Mouse (Mus musculus) urinary bladder, postnatal 36 days (tissue): Measurements from ENCODE around the gene Slk.

Source experiments
- DNase-seq, 2 experiments: peaks; one replicate each; pipeline ENCODE4 v3.0.0; 2022; ENCODE audit warnings: low spot score in 2 of 2, mixed read lengths in 1 of 2

Gene Slk

DNA sequence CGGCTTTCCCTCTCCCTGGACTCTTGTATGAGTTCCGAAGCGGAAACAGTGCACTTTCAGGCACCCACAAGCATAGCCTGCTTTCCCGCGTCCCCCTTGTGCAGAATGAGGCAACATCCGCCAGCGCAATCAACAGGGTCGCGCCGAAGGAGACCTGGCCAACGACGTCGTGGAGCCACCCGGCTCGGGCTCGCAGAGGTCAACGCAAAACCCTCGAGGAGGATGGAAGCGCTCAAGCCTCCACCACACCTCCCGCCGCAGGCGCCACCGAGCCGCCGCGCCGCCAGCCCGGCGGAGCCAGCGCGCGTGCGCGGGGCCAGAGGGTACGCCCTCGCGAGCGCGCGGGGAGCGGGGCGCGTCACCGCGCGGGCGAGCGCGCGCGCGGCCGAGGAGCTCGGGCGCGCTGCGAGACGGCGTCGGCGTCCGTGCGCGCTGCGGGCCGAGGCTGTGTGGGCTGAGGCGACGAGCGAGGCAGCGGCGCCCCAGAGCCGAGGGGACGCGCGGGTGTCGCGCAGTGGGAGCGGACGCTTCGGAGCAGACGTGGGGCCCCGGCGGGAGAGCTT lies at the start of gene Slk:
Gene Slk (plus strand): TSS at position 454 of the 563 bp plus-strand sequence.
- DNase-seq, result peak; percentile 77 to 80

- no peak for DNase-seq
Observed at GRCm38 (mm10) chr19:47531309-47531708, 48.2 kb upstream of the Slk start.

- DNase-seq, result no peak
Observed at GRCm38 (mm10) chr19:47532449-47532848, 47.0 kb upstream of the Slk start.

DNA sequence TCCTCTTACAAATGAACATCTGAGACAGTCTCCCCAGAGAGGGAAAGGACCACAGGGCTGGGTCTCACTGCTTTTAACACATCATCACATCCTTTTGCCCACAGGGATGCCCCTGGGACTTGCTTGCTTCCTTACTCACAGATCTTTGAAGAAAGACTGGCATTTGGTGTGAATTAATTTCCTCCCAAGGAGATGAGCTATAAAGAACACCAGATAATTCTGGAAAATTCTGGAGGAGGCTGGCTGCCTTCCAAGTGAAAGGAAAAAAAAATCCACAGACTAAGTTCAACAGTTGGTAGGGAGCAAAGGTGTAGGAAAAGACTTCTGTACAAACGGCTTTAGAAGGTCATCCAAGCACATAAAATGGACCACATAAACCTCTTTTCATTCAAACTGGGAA lies 45.3 kb upstream of the Slk start:
- DNase-seq, result no peak

DNA sequence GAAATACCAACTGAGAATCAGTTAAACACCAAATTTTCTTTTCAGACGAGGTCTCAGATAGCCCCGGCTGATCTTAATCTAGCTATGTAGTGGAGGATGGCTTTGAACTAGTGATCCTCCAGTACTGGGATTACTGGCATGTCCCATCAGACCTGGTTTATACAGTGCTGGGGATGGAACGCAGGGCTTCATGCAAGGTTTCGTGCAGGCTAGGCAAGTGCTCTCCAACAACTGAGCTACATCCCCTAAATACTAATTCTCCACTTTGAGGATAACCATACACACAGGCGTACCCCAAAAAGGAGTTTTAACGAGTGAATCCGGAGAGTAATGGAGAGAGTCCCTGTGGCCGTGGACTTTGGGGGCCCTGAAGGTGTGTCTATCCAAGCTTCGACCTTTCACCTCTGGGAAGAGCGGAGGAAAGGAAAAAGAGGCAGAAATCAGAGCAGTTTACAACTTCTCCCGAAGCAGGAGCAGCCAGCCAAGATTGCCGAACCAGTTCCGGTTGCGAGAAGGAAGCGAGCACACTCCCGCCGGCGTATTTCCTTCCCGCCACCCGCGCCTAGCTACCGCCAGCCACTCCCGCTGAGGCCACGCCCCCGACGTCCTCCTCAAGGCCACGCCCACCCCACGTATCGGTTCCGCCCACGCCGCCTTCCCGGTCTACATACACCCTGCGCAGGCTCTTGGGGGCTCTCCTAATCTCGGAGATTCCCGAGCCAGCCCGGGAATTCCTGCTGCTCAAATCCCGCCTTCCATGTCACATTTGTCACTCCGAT lies 42.8 kb upstream of the Slk start:
- peak; percentile 96 to 99 for DNase-seq

GRCm38 (mm10) chr19:47537300-47537792 lies 42.1 kb upstream of the Slk start, which contains the start of gene Stn1:
TSS of gene Stn1 (minus strand) at chr19:47537507.
- DNase-seq, result no peak

GRCm38 (mm10) chr19:47537879-47538278 lies 41.6 kb upstream of the Slk start:
- DNase-seq, result no peak

DNA sequence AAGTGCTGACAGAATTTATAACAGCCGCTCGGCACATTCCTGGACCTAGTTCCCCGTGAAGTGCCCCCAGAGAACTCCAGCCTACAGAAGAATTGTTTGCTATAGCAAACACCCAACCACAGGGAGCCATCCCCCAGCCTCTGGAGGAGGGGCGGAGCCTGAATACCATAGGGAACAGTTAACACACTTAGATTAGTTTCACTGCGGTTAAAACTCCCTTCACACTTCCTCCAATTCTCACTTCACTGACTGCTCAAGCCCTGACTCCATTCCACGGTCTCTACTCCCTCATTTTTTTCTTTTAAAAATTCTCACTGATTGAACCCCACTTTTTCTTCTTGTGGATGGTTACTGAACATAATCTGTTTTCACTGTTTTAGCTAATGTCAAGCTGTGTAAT lies 40.7 kb upstream of the Slk start:
- DNase-seq, result no peak

DNA sequence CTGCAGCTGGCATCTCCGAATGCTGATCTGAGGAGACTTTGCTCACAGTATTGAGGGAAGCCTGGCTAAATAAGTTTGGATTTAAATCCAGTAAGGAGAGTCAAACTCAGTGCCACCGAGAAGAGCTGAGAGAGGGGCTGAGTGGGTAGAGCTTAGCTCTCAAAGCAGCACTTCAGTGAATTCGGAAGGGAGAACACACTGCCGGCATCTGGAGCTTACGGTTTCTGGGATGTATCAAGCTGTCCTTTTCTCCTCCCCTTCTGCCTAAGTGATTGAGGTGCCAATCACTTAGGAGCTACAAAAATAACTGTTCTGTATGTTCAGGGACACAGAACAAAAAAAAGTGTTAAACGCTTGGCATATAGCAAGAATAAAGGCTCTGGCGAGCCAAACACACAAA lies 37.0 kb upstream of the Slk start:
- no peak for DNase-seq

GRCm38 (mm10) chr19:47545055-47545454 lies 34.4 kb upstream of the Slk start:
- no peak for DNase-seq

GRCm38 (mm10) chr19:47545528-47545927 lies 34.0 kb upstream of the Slk start:
- DNase-seq, result no peak

- DNase-seq, result no peak
Observed at GRCm38 (mm10) chr19:47548432-47549076, 30.9 kb upstream of the Slk start.

- DNase-seq, result no peak
Observed at GRCm38 (mm10) chr19:47549174-47549573, 30.3 kb upstream of the Slk start.

DNA sequence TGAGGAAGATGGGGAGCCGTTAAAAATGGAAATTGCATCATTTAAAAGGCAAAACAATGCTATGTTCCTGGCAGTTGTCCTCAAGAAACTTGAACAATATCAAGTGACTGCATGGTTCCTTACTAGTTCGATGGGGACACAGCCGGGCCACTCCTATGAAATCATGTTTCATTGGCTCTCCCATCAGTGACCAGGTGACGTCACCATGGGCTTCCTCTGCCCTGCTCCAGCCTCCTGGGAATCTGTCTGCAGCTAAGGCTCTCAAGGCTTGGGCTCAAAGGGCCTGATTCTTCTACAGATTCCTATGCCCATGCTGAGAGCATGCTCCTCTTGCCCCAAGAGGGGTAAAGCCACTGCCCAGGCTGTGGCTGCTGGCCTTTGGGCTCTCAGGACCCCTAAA lies 29.9 kb upstream of the Slk start:
- DNase-seq, result no peak

DNA sequence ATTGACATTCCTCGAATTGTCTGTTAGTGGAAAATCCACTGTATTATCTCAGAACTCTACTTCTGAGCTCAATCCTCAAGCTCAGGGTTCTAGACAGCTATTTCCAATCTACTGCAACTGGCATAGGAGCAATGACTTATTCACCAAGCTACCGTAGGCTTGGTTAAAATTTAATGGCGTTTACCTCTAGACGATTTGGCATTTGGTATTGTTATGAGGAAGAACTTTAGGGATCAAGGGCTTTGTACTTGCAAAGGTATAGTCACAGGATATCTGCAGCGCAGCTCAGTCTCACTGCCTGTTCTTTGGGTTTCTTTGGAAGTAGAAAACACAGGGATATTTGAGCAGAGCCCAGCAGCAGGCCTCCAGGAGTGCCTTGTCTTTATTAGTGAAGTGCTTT lies 20.3 kb upstream of the Slk start:
- no peak for DNase-seq

DNA sequence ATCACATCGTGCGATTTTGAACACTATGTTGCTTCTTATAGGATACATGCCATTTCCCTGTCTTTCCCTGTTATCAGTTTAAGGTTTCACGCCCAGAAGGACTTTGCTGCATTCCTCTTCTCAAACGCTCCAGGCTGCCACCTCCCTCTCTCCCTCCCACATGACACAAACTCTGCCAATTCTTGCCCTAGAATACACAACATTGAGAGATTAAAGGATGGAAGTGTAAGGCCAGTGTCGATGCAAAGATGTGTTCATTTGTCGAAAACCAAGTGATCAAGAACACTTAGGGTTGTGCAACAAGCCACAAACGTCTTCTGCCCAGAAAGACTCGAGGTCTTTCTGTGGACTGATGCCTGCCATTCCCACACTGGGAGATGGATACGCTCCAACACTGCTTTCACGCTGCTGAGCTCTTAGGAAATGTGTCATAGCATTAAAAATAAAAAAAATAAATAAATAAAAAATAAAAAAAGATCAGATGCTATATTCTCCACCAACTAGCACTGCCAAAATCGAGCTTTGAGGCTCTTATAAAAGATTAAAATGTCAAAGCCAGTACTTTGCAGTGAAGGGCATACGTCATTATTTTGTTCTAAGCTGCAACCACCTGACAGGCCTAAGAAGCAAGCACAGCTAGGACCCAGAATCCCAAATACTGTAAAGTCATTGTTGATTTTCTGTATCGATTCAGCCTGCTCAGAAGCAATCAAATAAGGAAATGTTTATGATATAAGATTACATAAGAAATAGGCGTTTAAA lies 19.5 kb upstream of the Slk start:
- DNase-seq, result no peak

DNA sequence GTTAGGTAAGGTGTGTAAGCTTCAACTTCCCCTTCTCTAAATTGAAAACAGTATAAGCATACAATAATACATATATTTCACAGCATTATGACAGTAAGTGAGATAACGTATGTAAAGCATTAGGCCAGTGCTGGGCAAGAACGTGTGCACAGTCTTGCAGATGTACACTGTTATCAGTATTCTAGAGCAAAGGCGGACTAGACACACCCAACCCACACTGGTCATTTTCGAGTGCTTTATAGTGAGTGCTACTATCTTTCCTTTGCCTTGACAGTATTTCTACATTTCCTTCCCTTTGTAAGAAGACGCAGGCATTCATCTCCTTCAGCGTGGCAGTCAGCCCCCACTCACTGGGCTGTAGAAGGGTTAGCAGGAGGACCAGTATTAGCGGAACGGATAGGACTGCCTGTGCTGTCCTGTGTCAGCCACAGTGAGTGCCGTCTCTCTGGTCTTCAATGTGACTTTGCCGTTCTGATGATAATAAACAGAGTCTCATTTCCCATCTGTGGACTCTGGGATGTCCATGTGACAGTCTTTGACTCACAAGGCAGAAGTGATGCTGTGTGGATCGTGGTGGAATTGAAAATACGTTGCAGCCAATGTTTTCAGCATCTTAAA lies 18.8 kb upstream of the Slk start:
- DNase-seq, result no peak

- DNase-seq, result no peak
Observed at GRCm38 (mm10) chr19:47561996-47562441, 17.5 kb upstream of the Slk start.

DNA sequence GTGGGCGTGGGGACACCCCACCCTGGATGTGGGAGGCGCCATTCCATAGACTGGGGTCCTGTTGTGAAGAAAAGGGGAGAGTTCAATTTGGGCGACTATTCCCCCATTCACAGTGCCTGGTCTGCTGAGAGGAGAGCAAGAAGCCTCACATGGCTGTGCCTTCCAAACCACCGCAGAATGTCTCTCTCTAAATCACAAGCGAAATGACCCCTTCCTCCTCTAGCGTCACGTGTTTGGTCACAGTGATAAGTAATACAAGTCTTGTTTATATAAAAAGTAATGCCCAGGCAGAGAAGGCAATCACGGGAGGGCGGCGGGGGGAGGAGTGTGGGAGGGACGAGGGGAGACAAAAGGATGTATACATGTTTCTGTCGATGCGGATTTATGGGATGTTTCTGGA lies 15.8 kb upstream of the Slk start:
- DNase-seq, result no peak

GRCm38 (mm10) chr19:47565031-47565654 lies 14.3 kb upstream of the Slk start:
- no peak for DNase-seq

GRCm38 (mm10) chr19:47565994-47566393 lies 13.5 kb upstream of the Slk start:
- DNase-seq, result no peak
